Mouse (Mus musculus) effector memory CD4-positive, alpha-beta T cell, adult 7 months (primary cell): Measurements from ENCODE around the gene Olfr775. TPM values are rescaled to one million over a fixed set of nuclear protein-coding genes. Genes with fewer than 3 reads are reported as not detected.

Experiments used
- polyA plus RNA-seq: library from polyadenylated mRNA; unstranded; fragments of 100-300 nt; shearing (Covaris generic); gene quantifications from one replicate; pipeline ENCODE4 v1.2.1, GENCODE M21; 2017

The Olfr775 gene
- not detected for polyA plus RNA-seq

GRCm38 (mm10) chr10:129248112-129248511 lies at the start of gene Olfr775:
Olfr775 (plus strand) TSS chr10:129248412.

GRCm38 (mm10) chr10:129235904-129236303 lies 12.3 kb upstream of the Olfr775 start, which contains the start of gene Olfr774:
Olfr774 (plus strand) TSS chr10:129236204.

GRCm38 (mm10) chr10:129258827-129259226 lies 10.6 kb downstream of the Olfr775 start, which contains the start of gene Olfr776:
Olfr776 (plus strand) TSS chr10:129259127.

GRCm38 (mm10) chr10:129271081-129271535 lies 22.9 kb downstream of the Olfr775 start, which contains the start of gene Olfr777:
Olfr777 (minus strand) TSS chr10:129271485.

Other genes with a start within 250 kb of the Olfr775 start
- not detected for gene Olfr763, start 237.6 kb upstream of the Olfr775 start, polyA plus RNA-seq
- not detected for gene Olfr764-ps1, start 208.5 kb upstream of the Olfr775 start, polyA plus RNA-seq
- gene Olfr765, start 198.4 kb upstream of the Olfr775 start, polyA plus RNA-seq: not detected
- gene Olfr766-ps1, start 179.4 kb upstream of the Olfr775 start, polyA plus RNA-seq: not detected
- not detected for gene Olfr767, start 165.5 kb upstream of the Olfr775 start, polyA plus RNA-seq
- not detected for gene Olfr768, start 149.0 kb upstream of the Olfr775 start, polyA plus RNA-seq
- not detected for gene Olfr769, start 130.6 kb upstream of the Olfr775 start, polyA plus RNA-seq
- 0.80 TPM for gene Olfr770, start 109.4 kb upstream of the Olfr775 start, polyA plus RNA-seq
- not detected for gene Olfr771, start 83.7 kb upstream of the Olfr775 start, polyA plus RNA-seq
- not detected for gene Olfr772, start 70.5 kb upstream of the Olfr775 start, polyA plus RNA-seq
- not detected for gene Olfr773, start 61.0 kb upstream of the Olfr775 start, polyA plus RNA-seq
- gene Olfr774, start 12.2 kb upstream of the Olfr775 start, polyA plus RNA-seq: not detected
- gene Olfr776, start 10.7 kb downstream of the Olfr775 start, polyA plus RNA-seq: not detected
- not detected for gene Olfr777, start 23.1 kb downstream of the Olfr775 start, polyA plus RNA-seq
- gene Olfr780, start 69.7 kb downstream of the Olfr775 start, polyA plus RNA-seq: not detected
- gene Olfr781, start 80.4 kb downstream of the Olfr775 start, polyA plus RNA-seq: not detected
- gene Olfr782, start 100.4 kb downstream of the Olfr775 start, polyA plus RNA-seq: not detected
- gene Olfr784, start 135.7 kb downstream of the Olfr775 start, polyA plus RNA-seq: not detected
- not detected for gene Olfr785, start 157.0 kb downstream of the Olfr775 start, polyA plus RNA-seq
- gene Olfr786, start 178.9 kb downstream of the Olfr775 start, polyA plus RNA-seq: not detected
- gene Olfr787, start 213.4 kb downstream of the Olfr775 start, polyA plus RNA-seq: 0.20 TPM
- 0.21 TPM for gene Olfr788, start 222.6 kb downstream of the Olfr775 start, polyA plus RNA-seq
- gene Olfr789, start 236.3 kb downstream of the Olfr775 start, polyA plus RNA-seq: not detected